Mouse (Mus musculus) hindbrain, embryonic 14.5 days (tissue): ENCODE data around the gene Scyl2. TPM values are rescaled to one million over a fixed set of nuclear protein-coding genes. Genes with fewer than 3 reads are reported as not detected.
A peak's percentile ranks its signal among the peaks of the same experiment; 100 is the strongest.

Source experiments
- ATAC-seq: fragments of 200-750 bp; cut with Nextera tagmentation; 2 replicates; pipeline ENCODE4 v1.8.0; 2017; ENCODE audit warnings: moderate number of reproducible peaks, mild to moderate bottlenecking, moderate TSS enrichment, moderate library complexity; ENCODE audit not compliant: low FRiP score
- DNase-seq: peaks from one replicate; pipeline ENCODE4 v3.0.0-alpha.2; 2015; ENCODE audit warnings: low spot score
- H3K27ac ChIP-seq: fragments of 300-500 bp; sonication (generic); 2 replicates; pipeline ENCODE4 v1.5.1; 2014; ENCODE audit warnings: mild to moderate bottlenecking, moderate library complexity
- H3K27me3 ChIP-seq: fragments of 300-500 bp; sonication (generic); 2 replicates; pipeline ENCODE4 v1.6.1; 2014; ENCODE audit warnings: mild to moderate bottlenecking, low read length, mixed read lengths; ENCODE audit not compliant: control insufficient read depth, insufficient read depth
- H3K36me3 ChIP-seq: fragments of 300-500 bp; sonication (generic); replicated peaks from 2 replicates; pipeline ENCODE4 v1.6.1; 2014; ENCODE audit not compliant: control insufficient read depth, insufficient read depth
- H3K4me1 ChIP-seq: fragments of 300-500 bp; sonication (generic); replicated peaks from 2 replicates; pipeline ENCODE4 v1.6.1; 2014; ENCODE audit warnings: antibody characterized with exemption, low read length, mixed read lengths; ENCODE audit not compliant: control insufficient read depth, insufficient read depth
- H3K4me2 ChIP-seq: fragments of 300-500 bp; sonication (generic); replicated peaks from 2 replicates; pipeline ENCODE4 v1.6.1; 2014; ENCODE audit warnings: mild to moderate bottlenecking, moderate library complexity
- H3K4me3 ChIP-seq: fragments of 300-500 bp; sonication (generic); replicated peaks from 2 replicates; pipeline ENCODE4 v1.5.1; 2014; ENCODE audit warnings: mild to moderate bottlenecking, low read length
- H3K9ac ChIP-seq: fragments of 300-500 bp; sonication (generic); 2 replicates; pipeline ENCODE4 v1.6.1; 2014
- H3K9me3 ChIP-seq: fragments of 300-500 bp; sonication (generic); 2 replicates; pipeline ENCODE4 v1.6.1; 2016; ENCODE audit warnings: low read length; ENCODE audit not compliant: control insufficient read depth
- WGBS: fragments of 180-500 bp; shearing (Covaris S2); extraction: QIAGEN DNeasy Blood & Tissue Kit; methylation state at CpG from one replicate; pipeline ENCODE4 v1.1.7; 2014; 5-methylcytosine and 5-hydroxymethylcytosine counted together
- polyA plus RNA-seq: library from polyadenylated mRNA; unstranded; fragments of >200 nt; fragmentation: Nextera tagmentation; extraction: Ambion mirVana; gene quantifications from 2 replicates; pipeline ENCODE4 v1.2.1, GENCODE M21; 2014

Scyl2 gene
- polyA plus RNA-seq, 1 experiment from 2014 or later = 15.6 TPM

- WGBS = 92% methylated on average over 4 of the region's 4 CpGs
- ATAC-seq = no peak
- Histone ChIP-seq H3K9me3 (no peaks in the 10 kb centered on the region), H3K4me3 (no peak overlapping the region), H3K4me1 (no peaks in the 10 kb centered on the region), H3K36me3 (no peaks in the 10 kb centered on the region), H3K9ac (no peak overlapping the region), H3K27ac (no peak overlapping the region), H3K27me3 (no peaks in the 10 kb centered on the region), H3K4me2 (no peak overlapping the region)
- DNase-seq = no peak
Measured at GRCm38 (mm10) chr10:89594309-89594708, 91.8 kb downstream of the Scyl2 start.

- DNase-seq (peak; percentile 30), ATAC-seq (peak; percentile 65)
- H3K4me2 ChIP-seq = no peak overlapping the region
- H3K27me3 ChIP-seq = no peaks in the 10 kb centered on the region
- H3K9ac ChIP-seq = no peak overlapping the region
- no peak overlapping the region for H3K27ac ChIP-seq
- no peaks in the 10 kb centered on the region for H3K4me1 ChIP-seq
- no peaks in the 10 kb centered on the region for H3K9me3 ChIP-seq
- no peaks in the 10 kb centered on the region for H3K36me3 ChIP-seq
- no peak overlapping the region for H3K4me3 ChIP-seq
- 35% methylated on average over 4 of the region's 4 CpGs for WGBS
Measured at GRCm38 (mm10) chr10:89592797-89593196, 93.3 kb downstream of the Scyl2 start.

GRCm38 (mm10) chr10:89589877-89590276 is 96.2 kb downstream of the Scyl2 start:
- Histone ChIP-seq H3K4me1 (no peaks in the 10 kb centered on the region), H3K36me3 (no peaks in the 10 kb centered on the region), H3K9me3 (no peaks in the 10 kb centered on the region), H3K4me2 (no peak overlapping the region), H3K27me3 (no peaks in the 10 kb centered on the region), H3K4me3 (no peak overlapping the region), H3K9ac (no peak overlapping the region), H3K27ac (no peak overlapping the region)
- DNase-seq (no peak), ATAC-seq (no peak)
- WGBS = 100% methylated on average over 1 of the region's 1 CpGs

Other genes with a start within 250 kb of the Scyl2 start
- 5.8 and 6.3 TPM in 2 replicates for gene Gas2l3, start 242.3 kb downstream of the Scyl2 start, polyA plus RNA-seq
- gene Nr1h4, start 152.7 kb downstream of the Scyl2 start, polyA plus RNA-seq = 0.12 TPM in 1 of 2 replicates, not detected in the other
- gene Slc17a8, start 65.0 kb downstream of the Scyl2 start, polyA plus RNA-seq = 1.4 and 1.9 TPM in 2 replicates
- 53.2 and 58.4 TPM in 2 replicates for gene Actr6, start 46.0 kb upstream of the Scyl2 start, polyA plus RNA-seq
- gene Uhrf1bp1l, start 58.7 kb upstream of the Scyl2 start, polyA plus RNA-seq = 34.8 and 35.9 TPM in 2 replicates
- 69.4 and 77.5 TPM in 2 replicates for gene Anks1b, start 187.2 kb upstream of the Scyl2 start, polyA plus RNA-seq